Comparison of ENCODE assay signal across 9 mouse cellular contexts in the genomic region with DNA sequence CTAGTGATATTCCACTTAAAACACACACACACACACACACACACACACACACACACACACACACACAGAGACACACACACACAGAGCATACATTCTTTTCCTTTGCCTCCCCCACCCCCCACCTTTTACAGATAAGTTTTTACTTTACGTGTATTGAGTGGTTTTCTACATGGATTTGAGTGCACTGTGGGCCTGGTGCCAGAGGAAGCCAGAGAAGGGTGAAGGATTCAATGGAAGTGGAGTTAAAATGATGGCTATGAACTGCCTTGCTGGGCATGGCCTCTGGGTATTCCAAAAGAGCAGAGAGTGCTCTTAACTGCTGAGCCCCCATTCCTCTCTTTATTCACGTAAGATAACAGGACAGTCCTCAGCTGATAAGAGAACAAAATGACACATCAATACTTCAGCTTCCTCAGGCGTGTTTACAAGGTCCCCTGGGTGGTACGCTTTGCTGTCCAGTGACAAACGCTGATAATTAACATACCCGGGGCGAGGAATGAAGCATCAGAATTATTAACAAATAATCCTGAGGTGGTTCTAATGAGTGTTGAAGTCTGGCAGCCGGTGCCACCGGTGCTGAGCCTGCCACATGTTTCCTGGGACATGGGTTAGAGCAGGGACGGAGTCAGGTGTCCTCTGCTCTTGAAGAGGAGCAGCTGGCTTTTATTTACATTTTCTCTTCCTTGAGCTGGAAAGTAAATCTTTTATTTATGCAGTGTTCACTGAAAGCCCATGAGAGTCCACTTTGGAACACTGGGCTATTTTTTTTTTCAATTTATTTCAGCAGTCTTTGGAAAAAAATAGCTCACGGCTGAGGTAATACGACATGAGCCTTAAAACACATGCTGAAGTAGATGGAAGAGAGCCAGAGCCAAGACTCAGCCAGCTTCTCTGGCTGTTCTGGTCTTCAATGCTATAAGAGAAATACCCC. TPM values are rescaled to one million over a fixed set of nuclear protein-coding genes. Genes with fewer than 3 reads are reported as not detected.
DNase-seq lines count a peak whose midpoint lies in the region; ATAC-seq lines count a peak whose summit lies in the region.
"Had no signal": no experiment of that assay in that cellular context is flagged by ENCODE, and none has a peak within 500 bp of the region (broad histone marks: within the 10 kb centered on the region; RNA-seq: fewer than 3 reads in every experiment).

No protein-coding gene starts in this region.

- 60% methylated on average over 12 of the region's 12 CpGs for WGBS in midbrain, embryonic 13.5 days
- WGBS in midbrain, embryonic 16.5 days = 43% methylated on average over 12 of the region's 12 CpGs
- WGBS in heart, embryonic 13.5 days = 22% methylated on average over 12 of the region's 12 CpGs
- WGBS in midbrain, embryonic 15.5 days = 43% methylated on average over 12 of the region's 12 CpGs

- no peak overlapping the region for H3K27ac ChIP-seq in midbrain, embryonic 13.5 days
- no peak overlapping the region for H3K27ac ChIP-seq in midbrain, embryonic 16.5 days (ENCODE audit: low read length)
- H3K27ac ChIP-seq in heart, embryonic 13.5 days (replicated peaks) = 0 out of 2 replicates have a peak overlapping the region, but pooled peaks have one; percentile 17
- H3K27ac ChIP-seq in midbrain, embryonic 15.5 days = no peak overlapping the region

- no peak overlapping the region for H3K4me3 ChIP-seq in midbrain, embryonic 13.5 days (replicated peaks)
- H3K4me3 ChIP-seq in midbrain, embryonic 16.5 days (ENCODE audit: low read depth, low read length) = no peak overlapping the region
- no peak overlapping the region for H3K4me3 ChIP-seq in heart, embryonic 13.5 days
- no peak overlapping the region for H3K4me3 ChIP-seq in midbrain, embryonic 15.5 days

- no peak for DNase-seq in frontal cortex, postnatal 36 days (ENCODE audit: low spot score in 2 of 2)
- no peak for DNase-seq in right cerebral cortex, adult 18-20 months
- no peak for DNase-seq in adipocyte (ENCODE audit: low spot score)

- no peak overlapping the region for H3K4me2 ChIP-seq in midbrain, embryonic 13.5 days (replicated peaks)
- H3K4me2 ChIP-seq in midbrain, embryonic 16.5 days (ENCODE audit: low read length) = no peak overlapping the region
- peak overlapping the region; percentile 35 for H3K4me2 ChIP-seq in heart, embryonic 13.5 days
- no peak overlapping the region for H3K4me2 ChIP-seq in midbrain, embryonic 15.5 days

- H3K36me3 ChIP-seq in midbrain, embryonic 13.5 days = peaks cover 81% of the 10 kb centered on the region
- H3K36me3 ChIP-seq in midbrain, embryonic 16.5 days (ENCODE audit: control insufficient read depth, insufficient read depth, low read length) = peaks cover 40% of the 10 kb centered on the region
- no peaks in the 10 kb centered on the region for H3K36me3 ChIP-seq in heart, embryonic 13.5 days
- peaks cover 36% of the 10 kb centered on the region for H3K36me3 ChIP-seq in midbrain, embryonic 15.5 days (replicated peaks)

- H3K9ac ChIP-seq in midbrain, embryonic 13.5 days (replicated peaks) = no peak overlapping the region
- H3K9ac ChIP-seq in midbrain, embryonic 16.5 days (ENCODE audit: low read depth, low read length) = no peak overlapping the region
- no peak overlapping the region for H3K9ac ChIP-seq in heart, embryonic 13.5 days
- no peak overlapping the region for H3K9ac ChIP-seq in midbrain, embryonic 15.5 days

- peaks cover 8% of the 10 kb centered on the region; the same call in 1 of the 2 replicates for H3K4me1 ChIP-seq in midbrain, embryonic 13.5 days (replicated peaks)
- H3K4me1 ChIP-seq in midbrain, embryonic 16.5 days (ENCODE audit: control insufficient read depth, insufficient read depth, low read length) = no peaks in the 10 kb centered on the region
- H3K4me1 ChIP-seq in heart, embryonic 13.5 days = peaks cover 11% of the 10 kb centered on the region; the same call in 1 of the 2 replicates
- H3K4me1 ChIP-seq in midbrain, embryonic 15.5 days = no peaks in the 10 kb centered on the region

- no peaks in the 10 kb centered on the region for H3K9me3 ChIP-seq in midbrain, embryonic 13.5 days
- H3K9me3 ChIP-seq in midbrain, embryonic 16.5 days (replicated peaks; ENCODE audit: control insufficient read depth, low read length, poor library complexity, severe bottlenecking) = no peaks in the 10 kb centered on the region
- H3K9me3 ChIP-seq in heart, embryonic 13.5 days = no peaks in the 10 kb centered on the region
- H3K9me3 ChIP-seq in midbrain, embryonic 15.5 days = no peaks in the 10 kb centered on the region

- no peaks in the 10 kb centered on the region for H3K27me3 ChIP-seq in midbrain, embryonic 13.5 days
- no peaks in the 10 kb centered on the region for H3K27me3 ChIP-seq in midbrain, embryonic 16.5 days (ENCODE audit: control insufficient read depth, insufficient read depth, low read depth, low read length)
- no peaks in the 10 kb centered on the region for H3K27me3 ChIP-seq in heart, embryonic 13.5 days (replicated peaks)
- H3K27me3 ChIP-seq in midbrain, embryonic 15.5 days (replicated peaks) = no peaks in the 10 kb centered on the region

- ATAC-seq in frontal cortex, adult (ENCODE audit: low TSS enrichment) = peak; percentile 72
- ATAC-seq in midbrain, embryonic 13.5 days = peak; percentile 77
- no peak for ATAC-seq in midbrain, embryonic 16.5 days
- no peak for ATAC-seq in heart, embryonic 13.5 days (ENCODE audit: extremely low read depth, insufficient number of reproducible peaks, low FRiP score, low TSS enrichment)
- peak; percentile 50; the same call in 1 of the 2 replicates for ATAC-seq in midbrain, embryonic 15.5 days (replicated peaks)

RNA-seq across cellular contexts. Expression of gene Lysmd2, which starts 28.7 kb away (rescaled TPM):
- polyA plus RNA-seq in midbrain, embryonic 13.5 days (2015; fragmentation: Nextera tagmentation; extraction: Ambion mirVana) = 17.9 and 18.3 TPM in 2 replicates
- 31.7 and 33.9 TPM in 2 replicates for polyA plus RNA-seq in midbrain, embryonic 16.5 days (2015; fragmentation: Nextera tagmentation; extraction: Ambion mirVana)
- 16.2 and 16.9 TPM in 2 replicates for polyA plus RNA-seq in heart, embryonic 13.5 days (2015; fragmentation: Nextera tagmentation; extraction: Ambion mirVana)
- polyA plus RNA-seq in midbrain, embryonic 15.5 days (2015; fragmentation: Nextera tagmentation; extraction: Ambion mirVana) = 27.8 and 31.9 TPM in 2 replicates

RNA-seq across cellular contexts. Expression of gene Scg3, which starts 29.6 kb away (rescaled TPM):
- polyA plus RNA-seq in midbrain, embryonic 13.5 days (2015; fragmentation: Nextera tagmentation; extraction: Ambion mirVana) = 123 and 139 TPM in 2 replicates
- 134 and 138 TPM in 2 replicates for polyA plus RNA-seq in midbrain, embryonic 16.5 days (2015; fragmentation: Nextera tagmentation; extraction: Ambion mirVana)
- polyA plus RNA-seq in heart, embryonic 13.5 days (2015; fragmentation: Nextera tagmentation; extraction: Ambion mirVana) = 0.47 and 0.53 TPM in 2 replicates
- 119 and 122 TPM in 2 replicates for polyA plus RNA-seq in midbrain, embryonic 15.5 days (2015; fragmentation: Nextera tagmentation; extraction: Ambion mirVana)
- polyA plus RNA-seq: C2C12 had no signal

RNA-seq across cellular contexts. Expression of gene Tmod2, which starts 43.1 kb away (rescaled TPM):
- 190 and 217 TPM in 2 replicates for polyA plus RNA-seq in midbrain, embryonic 13.5 days (2015; fragmentation: Nextera tagmentation; extraction: Ambion mirVana)
- polyA plus RNA-seq in midbrain, embryonic 16.5 days (2015; fragmentation: Nextera tagmentation; extraction: Ambion mirVana) = 348 and 370 TPM in 2 replicates
- 4.7 and 5.0 TPM in 2 replicates for polyA plus RNA-seq in heart, embryonic 13.5 days (2015; fragmentation: Nextera tagmentation; extraction: Ambion mirVana)
- polyA plus RNA-seq in midbrain, embryonic 15.5 days (2015; fragmentation: Nextera tagmentation; extraction: Ambion mirVana) = 280 and 308 TPM in 2 replicates

Comparison
In these comparisons a context has a peak if more than half of its experiments do, and no peak if none do; other contexts are left out.
1. ATAC-seq: peak in frontal cortex, adult (single experiment), midbrain, embryonic 13.5 days (single experiment) and midbrain, embryonic 15.5 days (single experiment); none in midbrain, embryonic 16.5 days (single experiment) and heart, embryonic 13.5 days (single experiment).
2. RNA of gene Scg3, which starts 29.6 kb away (polyA plus RNA-seq): 134 to 138 TPM in midbrain, embryonic 16.5 days, 123 to 139 TPM in midbrain, embryonic 13.5 days and 119 to 122 TPM in midbrain, embryonic 15.5 days; 0.47 to 0.53 TPM in heart, embryonic 13.5 days; every median in the first group is over 10 times any median in the second.
3. RNA of gene Tmod2, which starts 43.1 kb away (polyA plus RNA-seq): 348 to 370 TPM in midbrain, embryonic 16.5 days, 280 to 308 TPM in midbrain, embryonic 15.5 days and 190 to 217 TPM in midbrain, embryonic 13.5 days; 4.7 to 5.0 TPM in heart, embryonic 13.5 days; every median in the first group is over 10 times any median in the second.